Mouse (Mus musculus): ENCODE data around the gene Nupl2. TPM values are rescaled to one million over a fixed set of nuclear protein-coding genes. Genes with fewer than 3 reads are reported as not detected.

The Nupl2 gene
- polyA plus RNA-seq, 1 experiment from 2014 or later = 5.3 TPM

DNA sequence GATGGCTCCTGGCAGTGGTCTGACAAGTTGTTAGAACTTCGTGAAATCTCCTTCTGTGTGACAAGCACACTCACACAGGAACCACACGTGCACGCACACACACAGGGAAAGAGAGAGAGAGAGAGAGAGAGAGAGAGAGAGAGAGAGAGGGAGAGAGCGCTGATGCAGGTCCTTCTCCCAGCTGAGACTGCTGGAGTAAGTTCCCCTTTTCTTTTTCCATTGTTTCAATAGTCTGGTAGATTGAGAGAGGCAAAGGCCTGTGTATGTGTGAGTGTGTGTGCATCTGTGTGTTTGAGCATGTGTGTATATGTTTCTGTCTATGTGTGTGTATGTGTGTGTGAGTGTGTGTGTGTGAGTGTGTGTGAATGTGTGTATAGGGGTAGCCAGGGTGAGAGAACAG is 36.2 kb downstream of the Nupl2 start:
- H3K36me3 ChIP-seq (replicated peaks; ENCODE audit: insufficient read depth, low read length) = no peaks in the 10 kb centered on the region
- no peak overlapping the region for H3K9ac ChIP-seq (replicated peaks)
- ATAC-seq (no peak), DNase-seq (no peak)
- TF ChIP-seq EP300 (IDR thresholded peaks at IDR 0.05; ENCODE audit: low read depth) (no peak), CTCF (IDR thresholded peaks at IDR 0.05; ENCODE audit: low read depth) (no peak)
- no peak overlapping the region for H3K4me3 ChIP-seq (ENCODE audit: low read depth, low read length)
- 38% methylated on average over 4 of the region's 4 CpGs for WGBS (ENCODE audit: insufficient replicate concordance)
- H3K27ac ChIP-seq (ENCODE audit: low read depth) = no peak overlapping the region
- no peaks in the 10 kb centered on the region for H3K9me3 ChIP-seq (ENCODE audit: low read length)
- no peak overlapping the region for H3K4me2 ChIP-seq (ENCODE audit: low read depth, low read length)
- H3K27me3 ChIP-seq (ENCODE audit: insufficient read depth, low read length) = no peaks in the 10 kb centered on the region
- H3K4me1 ChIP-seq (ENCODE audit: insufficient read depth) = no peaks in the 10 kb centered on the region

DNA sequence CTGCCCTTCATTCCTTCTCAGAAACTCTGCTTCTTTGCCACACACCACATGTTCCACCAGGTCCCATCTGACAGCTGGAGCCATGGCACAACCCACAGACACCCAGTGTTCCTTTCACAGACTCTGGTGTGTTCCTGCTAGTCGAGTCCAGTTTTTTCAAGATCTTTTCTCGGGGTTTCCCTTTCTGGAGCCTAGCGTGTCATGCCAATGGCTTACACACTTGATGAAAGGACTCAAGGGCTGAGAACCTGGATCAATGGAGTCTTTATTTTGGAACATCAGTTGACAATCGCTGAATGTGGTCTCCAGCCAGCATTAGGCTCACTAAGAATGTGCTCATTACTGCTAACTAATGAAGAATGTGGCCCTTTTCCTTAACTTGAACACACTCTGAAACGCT is 37.7 kb downstream of the Nupl2 start:
- H3K27ac ChIP-seq (ENCODE audit: low read depth) = no peak overlapping the region
- WGBS (ENCODE audit: insufficient replicate concordance) = 67% methylated on average over 5 of the region's 5 CpGs
- H3K4me1 ChIP-seq (ENCODE audit: insufficient read depth) = no peaks in the 10 kb centered on the region
- no peaks in the 10 kb centered on the region for H3K27me3 ChIP-seq (ENCODE audit: insufficient read depth, low read length)
- DNase-seq = no peak
- H3K4me2 ChIP-seq (ENCODE audit: low read depth, low read length) = no peak overlapping the region
- H3K4me3 ChIP-seq (ENCODE audit: low read depth, low read length) = no peak overlapping the region
- H3K9ac ChIP-seq (replicated peaks) = no peak overlapping the region
- TF ChIP-seq CTCF (IDR thresholded peaks at IDR 0.05; ENCODE audit: low read depth) = no peak
- TF ChIP-seq EP300 (IDR thresholded peaks at IDR 0.05; ENCODE audit: low read depth) = no peak
- no peaks in the 10 kb centered on the region for H3K9me3 ChIP-seq (ENCODE audit: low read length)
- ATAC-seq = no peak
- no peaks in the 10 kb centered on the region for H3K36me3 ChIP-seq (replicated peaks; ENCODE audit: insufficient read depth, low read length)

DNA sequence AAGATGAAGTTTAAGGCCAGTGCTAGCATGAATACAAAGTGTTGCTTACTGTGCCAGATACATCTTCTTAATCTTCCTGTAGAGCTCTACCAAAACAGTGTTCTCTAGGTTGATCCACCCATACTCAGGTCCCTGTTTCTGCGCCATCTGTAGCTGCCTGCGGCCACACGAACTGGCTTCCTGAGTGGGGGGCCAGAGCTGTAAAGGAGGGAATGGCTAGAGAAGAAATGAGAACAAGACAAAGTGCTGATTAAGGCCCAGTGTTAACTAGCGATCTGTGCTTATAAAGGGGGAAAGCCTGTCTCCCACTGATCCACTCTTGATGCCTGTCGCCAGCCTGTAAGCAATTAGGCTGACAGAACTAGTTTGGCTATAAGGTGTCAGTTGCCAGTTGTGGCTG is 38.5 kb downstream of the Nupl2 start:
- Histone ChIP-seq H3K9me3 (ENCODE audit: low read length) (no peaks in the 10 kb centered on the region), H3K36me3 (replicated peaks; ENCODE audit: insufficient read depth, low read length) (no peaks in the 10 kb centered on the region), H3K4me3 (ENCODE audit: low read depth, low read length) (no peak overlapping the region), H3K4me2 (ENCODE audit: low read depth, low read length) (no peak overlapping the region), H3K27ac (ENCODE audit: low read depth) (no peak overlapping the region), H3K9ac (replicated peaks) (no peak overlapping the region), H3K4me1 (ENCODE audit: insufficient read depth) (no peaks in the 10 kb centered on the region), H3K27me3 (ENCODE audit: insufficient read depth, low read length) (no peaks in the 10 kb centered on the region)
- 75% methylated on average over 5 of the region's 5 CpGs for WGBS (ENCODE audit: insufficient replicate concordance)
- no peak for ATAC-seq
- TF ChIP-seq EP300 (IDR thresholded peaks at IDR 0.05; ENCODE audit: low read depth) (no peak), CTCF (IDR thresholded peaks at IDR 0.05; ENCODE audit: low read depth) (no peak)
- DNase-seq = no peak

DNA sequence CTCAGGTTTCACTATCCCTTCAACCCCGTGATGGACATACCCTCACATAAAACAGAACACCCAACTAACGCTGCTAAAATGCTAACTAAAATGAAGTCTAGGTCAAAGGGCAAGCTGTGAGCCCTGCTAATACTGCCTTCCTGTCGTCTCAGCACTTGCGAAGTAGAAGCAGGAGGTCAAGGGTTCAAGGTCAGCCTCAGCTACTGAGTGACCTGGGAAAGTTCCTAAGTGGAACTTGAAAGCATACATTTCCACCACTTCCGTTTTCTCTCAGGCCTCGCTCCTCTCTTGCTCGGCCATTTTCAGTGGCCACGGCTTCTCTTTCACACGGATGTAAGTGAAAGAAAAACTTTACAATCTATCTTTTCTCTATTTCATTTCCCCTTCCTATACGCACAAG is 43.2 kb downstream of the Nupl2 start:
- no peak overlapping the region for H3K27ac ChIP-seq (ENCODE audit: low read depth)
- ATAC-seq = no peak
- H3K4me1 ChIP-seq (ENCODE audit: insufficient read depth) = no peaks in the 10 kb centered on the region
- no peaks in the 10 kb centered on the region for H3K9me3 ChIP-seq (ENCODE audit: low read length)
- DNase-seq = no peak
- H3K9ac ChIP-seq (replicated peaks) = no peak overlapping the region
- no peaks in the 10 kb centered on the region for H3K27me3 ChIP-seq (ENCODE audit: insufficient read depth, low read length)
- no peaks in the 10 kb centered on the region for H3K36me3 ChIP-seq (replicated peaks; ENCODE audit: insufficient read depth, low read length)
- TF ChIP-seq CTCF (IDR thresholded peaks at IDR 0.05; ENCODE audit: low read depth) (no peak), EP300 (IDR thresholded peaks at IDR 0.05; ENCODE audit: low read depth) (no peak)
- no peak overlapping the region for H3K4me2 ChIP-seq (ENCODE audit: low read depth, low read length)
- no peak overlapping the region for H3K4me3 ChIP-seq (ENCODE audit: low read depth, low read length)
- WGBS (ENCODE audit: insufficient replicate concordance) = 55% methylated on average over 10 of the region's 10 CpGs

DNA sequence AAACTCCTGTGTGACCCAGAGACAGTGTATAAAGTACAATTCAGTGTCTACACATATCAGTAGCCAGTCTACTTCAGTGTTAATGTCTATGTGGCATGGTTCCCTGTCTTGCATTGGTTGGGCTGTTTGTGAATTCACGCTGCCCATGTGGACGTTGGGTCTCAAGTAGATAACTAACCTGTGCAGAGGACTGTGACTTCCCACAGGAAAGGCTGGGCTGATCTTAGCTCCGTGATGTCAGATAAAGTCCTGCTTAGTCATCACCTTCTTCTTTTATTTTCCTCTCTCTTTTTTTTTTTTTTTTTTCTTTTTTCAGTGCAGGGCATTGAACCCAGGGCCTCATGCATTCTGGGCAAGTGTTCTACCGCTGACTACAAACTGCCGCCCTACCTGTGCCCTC is 43.7 kb downstream of the Nupl2 start:
- DNase-seq (no peak), ATAC-seq (no peak)
- Histone ChIP-seq H3K27ac (ENCODE audit: low read depth) (no peak overlapping the region), H3K9ac (replicated peaks) (no peak overlapping the region), H3K27me3 (ENCODE audit: insufficient read depth, low read length) (no peaks in the 10 kb centered on the region), H3K36me3 (replicated peaks; ENCODE audit: insufficient read depth, low read length) (no peaks in the 10 kb centered on the region), H3K4me3 (ENCODE audit: low read depth, low read length) (no peak overlapping the region), H3K4me2 (ENCODE audit: low read depth, low read length) (no peak overlapping the region), H3K4me1 (ENCODE audit: insufficient read depth) (0 out of 2 replicates have a peak, but pooled peaks cover under 1% of the 10 kb centered on the region), H3K9me3 (ENCODE audit: low read length) (no peaks in the 10 kb centered on the region)
- TF ChIP-seq EP300 (IDR thresholded peaks at IDR 0.05; ENCODE audit: low read depth) (no peak), CTCF (IDR thresholded peaks at IDR 0.05; ENCODE audit: low read depth) (no peak)
- 51% methylated on average over 5 of the region's 5 CpGs for WGBS (ENCODE audit: insufficient replicate concordance)

DNA sequence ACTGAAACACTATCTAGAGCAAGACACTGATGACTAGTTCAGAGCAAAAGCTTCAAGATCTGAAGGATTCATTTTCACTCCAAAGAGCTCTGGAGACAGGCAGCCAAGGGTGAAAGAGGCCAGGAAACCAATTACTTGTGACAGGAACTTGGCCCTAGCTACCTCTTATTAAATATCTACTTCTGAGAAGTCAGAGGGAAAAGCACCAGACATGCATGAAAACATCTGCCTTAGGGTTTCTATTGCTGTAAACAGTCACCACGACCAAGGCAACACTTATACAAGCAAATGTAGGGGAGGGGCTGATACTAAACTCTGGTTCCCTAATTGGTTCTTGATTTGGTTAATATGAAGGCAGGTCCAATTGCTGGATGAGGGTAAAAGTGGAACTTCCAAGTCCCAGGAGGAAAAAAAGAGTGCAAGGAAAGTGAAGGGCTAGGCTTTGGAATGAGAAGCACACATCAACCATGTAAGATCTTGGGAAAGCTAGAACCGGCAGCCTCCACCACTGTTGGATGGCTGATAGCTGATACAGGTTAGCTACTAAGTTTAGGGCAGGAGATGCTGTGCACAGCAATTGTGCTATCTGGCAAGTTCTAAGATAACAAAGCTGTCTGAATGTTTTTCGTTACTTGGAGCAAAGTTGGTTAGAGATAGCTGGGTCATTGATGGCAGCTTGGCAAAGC is 49.2 kb downstream of the Nupl2 start:
- Histone ChIP-seq H3K4me2 (ENCODE audit: low read depth, low read length) (no peak overlapping the region), H3K27ac (ENCODE audit: low read depth) (no peak overlapping the region), H3K4me3 (ENCODE audit: low read depth, low read length) (no peak overlapping the region), H3K36me3 (replicated peaks; ENCODE audit: insufficient read depth, low read length) (no peaks in the 10 kb centered on the region), H3K9me3 (ENCODE audit: low read length) (no peaks in the 10 kb centered on the region), H3K9ac (replicated peaks) (no peak overlapping the region), H3K4me1 (ENCODE audit: insufficient read depth) (peaks cover 6% of the 10 kb centered on the region; the same call in 1 of the 2 replicates), H3K27me3 (ENCODE audit: insufficient read depth, low read length) (no peaks in the 10 kb centered on the region)
- WGBS (ENCODE audit: insufficient replicate concordance) = 45% methylated on average over 3 of the region's 3 CpGs
- no peak for TF ChIP-seq CTCF (IDR thresholded peaks at IDR 0.05; ENCODE audit: low read depth)
- no peak for TF ChIP-seq EP300 (IDR thresholded peaks at IDR 0.05; ENCODE audit: low read depth)
- DNase-seq = no peak
- no peak for ATAC-seq
